Mouse (Mus musculus) cortical plate, adult 2 months (tissue): ENCODE measurements around the gene Fam183b. TPM values are rescaled to one million over a fixed set of nuclear protein-coding genes. Genes with fewer than 3 reads are reported as not detected.
"Not testable (repeated sequence)": the region's sequence is repeated elsewhere in the genome, so short reads cannot be mapped to it uniquely, and the experiment has no call there.

Source experiments
- H3K27ac ChIP-seq: fragments of 200-500 bp; 2 replicates; pipeline ENCODE4 v1.5.1; 2012; ENCODE audit warnings: low read length, control low read depth, inconsistent platforms; ENCODE audit not compliant: insufficient read depth
- H3K4me1 ChIP-seq: fragments of 200-500 bp; 2 replicates; pipeline ENCODE4 v1.6.1; 2011; ENCODE audit warnings: low read length; ENCODE audit not compliant: control insufficient read depth, insufficient read depth
- H3K4me3 ChIP-seq: fragments of 200-500 bp; 2 replicates; pipeline ENCODE4 v1.5.1; 2011; ENCODE audit warnings: mild to moderate bottlenecking, low read length, control low read depth; ENCODE audit not compliant: insufficient read depth
- CTCF ChIP-seq: fragments of 200-500 bp; IDR thresholded peaks from 2 replicates; pipeline ENCODE4 v1.5.1; 2011; ENCODE audit warnings: mild to moderate bottlenecking, control low read depth, low read length; ENCODE audit not compliant: insufficient read depth; ENCODE audit errors: extremely low read depth
- POLR2A ChIP-seq: fragments of 200-500 bp; IDR thresholded peaks from 2 replicates; pipeline ENCODE4 v1.6.1; 2011; ENCODE audit warnings: mild to moderate bottlenecking, low read length, control low read depth; ENCODE audit not compliant: insufficient read depth; ENCODE audit errors: extremely low read depth
- polyA plus RNA-seq: library from polyadenylated mRNA; depleted of rRNA; stranded (reverse); fragments of >200 nt; gene quantifications from 2 replicates; pipeline ENCODE4 v1.2.3, GENCODE M21; 2012; rRNA removed

The Fam183b gene
- polyA plus RNA-seq, 1 experiment = 1.7 TPM

- Histone ChIP-seq H3K27ac (no peak overlapping the region), H3K4me3 (no peak overlapping the region), H3K4me1 (no peaks in the 10 kb centered on the region)
- no peak for TF ChIP-seq CTCF
- no peak for TF ChIP-seq POLR2A
Measured at GRCm38 (mm10) chr11:58784182-58784581, 17.6 kb downstream of the Fam183b start.

- Histone ChIP-seq H3K4me3 (no peak within 1 kb of the TSS), H3K27ac (no peak within 1 kb of the TSS), H3K4me1 (no peaks in the 10 kb centered on the region)
- TF ChIP-seq POLR2A (no peak), CTCF (no peak)
Measured at GRCm38 (mm10) chr11:58782480-58783089, 19.2 kb downstream of the Fam183b start, which contains the start of gene Olfr314. Gene Olfr314 (plus strand): TSS chr11:58782952.

GRCm38 (mm10) chr11:58772888-58773287 is 28.9 kb downstream of the Fam183b start, which contains the start of gene Olfr315:
Gene Olfr315 (plus strand): TSS chr11:58773188.
- Histone ChIP-seq H3K27ac (no peak within 1 kb of the TSS), H3K4me1 (no peaks in the 10 kb centered on the region), H3K4me3 (no peak within 1 kb of the TSS)
- TF ChIP-seq POLR2A (no peak), CTCF (no peak)

- no peaks in the 10 kb centered on the region for H3K4me1 ChIP-seq
- no peak within 1 kb of the TSS for H3K4me3 ChIP-seq
- no peak within 1 kb of the TSS for H3K27ac ChIP-seq
- no peak for TF ChIP-seq CTCF
- no peak for TF ChIP-seq POLR2A
Measured at GRCm38 (mm10) chr11:58752434-58752833, 49.3 kb downstream of the Fam183b start, which contains the start of gene Olfr316. Gene Olfr316 (plus strand): TSS chr11:58752734.

DNA sequence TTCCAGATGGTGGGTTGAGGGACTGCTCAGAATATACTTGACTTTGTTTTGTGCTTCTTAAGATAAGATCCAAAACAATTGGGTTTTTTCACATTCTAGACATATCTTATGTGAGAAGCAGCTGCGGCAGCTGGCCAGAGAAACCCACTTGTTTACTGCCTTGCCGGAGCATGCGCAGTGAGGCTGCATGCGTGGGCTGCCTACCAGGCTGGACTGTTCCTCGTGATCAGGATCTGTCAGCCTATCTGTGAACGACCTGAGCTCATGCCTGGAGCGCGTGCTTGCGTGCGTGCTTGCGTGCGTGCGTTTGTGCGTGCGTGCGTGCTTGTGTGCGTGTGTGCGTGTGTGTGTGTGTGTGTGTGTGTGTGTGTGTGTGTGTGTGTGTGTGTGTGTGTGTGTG is 50.7 kb downstream of the Fam183b start:
- H3K27ac ChIP-seq, H3K4me3 ChIP-seq, H3K4me1 ChIP-seq: not testable (repeated sequence)

Other genes starting within 250 kb of the Fam183b start
- gene Olfr328, start 246.3 kb downstream of the Fam183b start, polyA plus RNA-seq = 0.06 TPM in 1 of 2 replicates, not detected in the other
- not detected in 2 replicates for gene Olfr224, start 231.4 kb downstream of the Fam183b start, polyA plus RNA-seq
- gene Olfr325, start 224.2 kb downstream of the Fam183b start, polyA plus RNA-seq = not detected in 2 replicates
- not detected in 2 replicates for gene Olfr324, start 206.8 kb downstream of the Fam183b start, polyA plus RNA-seq
- not detected in 2 replicates for gene 2210407C18Rik, start 185.9 kb downstream of the Fam183b start, polyA plus RNA-seq
- gene Olfr323, start 171.5 kb downstream of the Fam183b start, polyA plus RNA-seq = not detected in 2 replicates
- 0.04 and 0.08 TPM in 2 replicates for gene Trim58, start 161.5 kb downstream of the Fam183b start, polyA plus RNA-seq
- not detected in 2 replicates for gene Olfr322, start 143.2 kb downstream of the Fam183b start, polyA plus RNA-seq
- not detected in 2 replicates for gene Olfr320, start 120.9 kb downstream of the Fam183b start, polyA plus RNA-seq
- not detected in 2 replicates for gene Olfr319, start 102.8 kb downstream of the Fam183b start, polyA plus RNA-seq
- gene Olfr318, start 77.9 kb downstream of the Fam183b start, polyA plus RNA-seq = not detected in 2 replicates
- 0.21 and 0.27 TPM in 2 replicates for gene Olfr317, start 62.7 kb downstream of the Fam183b start, polyA plus RNA-seq
- gene Olfr316, start 49.2 kb downstream of the Fam183b start, polyA plus RNA-seq = 1.6 and 2.3 TPM in 2 replicates
- not detected in 2 replicates for gene Olfr315, start 28.8 kb downstream of the Fam183b start, polyA plus RNA-seq
- gene Olfr314, start 19.0 kb downstream of the Fam183b start, polyA plus RNA-seq = not detected in 2 replicates
- gene Olfr313, start 13.0 kb upstream of the Fam183b start, polyA plus RNA-seq = not detected in 2 replicates
- not detected in 2 replicates for gene Olfr312, start 27.3 kb upstream of the Fam183b start, polyA plus RNA-seq
- 0.06 TPM in 1 of 2 replicates, not detected in the other for gene Olfr311, start 37.3 kb upstream of the Fam183b start, polyA plus RNA-seq
- gene Gm12258, start 45.2 kb upstream of the Fam183b start, polyA plus RNA-seq = 18.2 and 21.5 TPM in 2 replicates
- gene 2810021J22Rik, start 65.3 kb upstream of the Fam183b start, polyA plus RNA-seq = 5.7 and 5.9 TPM in 2 replicates
- 5.6 and 6.0 TPM in 2 replicates for gene Zfp39, start 102.3 kb upstream of the Fam183b start, polyA plus RNA-seq
- gene Btnl10, start 115.9 kb upstream of the Fam183b start, polyA plus RNA-seq = not detected in 2 replicates
- gene Rnf187, start 137.0 kb upstream of the Fam183b start, polyA plus RNA-seq = 567 and 588 TPM in 2 replicates
- 101 and 112 TPM in 2 replicates for gene Hist3h2ba, start 147.0 kb upstream of the Fam183b start, polyA plus RNA-seq
- 40.1 and 42.8 TPM in 2 replicates for gene Hist3h2a, start 152.7 kb upstream of the Fam183b start, polyA plus RNA-seq
- gene Trim17, start 152.7 kb upstream of the Fam183b start, polyA plus RNA-seq = 6.6 and 7.4 TPM in 2 replicates
- 25.9 and 26.7 TPM in 2 replicates for gene Trim11, start 176.1 kb upstream of the Fam183b start, polyA plus RNA-seq